Mouse (Mus musculus) forebrain, embryonic 15.5 days (tissue): ENCODE measurements around the gene Cdc14b. TPM values are rescaled to one million over a fixed set of nuclear protein-coding genes. Genes with fewer than 3 reads are reported as not detected.

ENCODE experiments used
- ATAC-seq: fragments of 200-750 bp; cut with Nextera tagmentation; replicated peaks from 2 replicates; pipeline ENCODE4 v1.8.0; 2017; ENCODE audit warnings: mild to moderate bottlenecking, moderate TSS enrichment, moderate library complexity
- H3K27ac ChIP-seq: fragments of 300-500 bp; sonication (generic); replicated peaks from 2 replicates; pipeline ENCODE4 v1.5.1; 2015; ENCODE audit warnings: mild to moderate bottlenecking, inconsistent platforms
- H3K27me3 ChIP-seq: fragments of 300-500 bp; sonication (generic); 2 replicates; pipeline ENCODE4 v1.6.1; 2015; ENCODE audit warnings: inconsistent platforms
- H3K36me3 ChIP-seq: fragments of 300-500 bp; sonication (generic); 2 replicates; pipeline ENCODE4 v1.6.1; 2015; ENCODE audit warnings: mild to moderate bottlenecking, inconsistent platforms
- H3K4me1 ChIP-seq: fragments of 300-500 bp; sonication (generic); 2 replicates; pipeline ENCODE4 v1.6.1; 2015; ENCODE audit warnings: inconsistent platforms
- H3K4me2 ChIP-seq: fragments of 300-500 bp; sonication (generic); replicated peaks from 2 replicates; pipeline ENCODE4 v1.6.1; 2015; ENCODE audit warnings: mild to moderate bottlenecking, inconsistent platforms
- H3K4me3 ChIP-seq: fragments of 300-500 bp; sonication (generic); 2 replicates; pipeline ENCODE4 v1.5.1; 2015; ENCODE audit warnings: mild to moderate bottlenecking, inconsistent platforms
- H3K9ac ChIP-seq: fragments of 300-500 bp; sonication (generic); replicated peaks from 2 replicates; pipeline ENCODE4 v1.6.1; 2015; ENCODE audit warnings: mild to moderate bottlenecking, inconsistent platforms
- H3K9me3 ChIP-seq: fragments of 300-500 bp; sonication (generic); 2 replicates; pipeline ENCODE4 v1.6.1; 2016; ENCODE audit warnings: inconsistent platforms
- WGBS: fragments of 180-500 bp; shearing (Covaris S2); methylation state at CpG from one replicate; pipeline ENCODE4 v1.1.7; 2015; ENCODE audit warnings: mixed read lengths; 5-methylcytosine and 5-hydroxymethylcytosine counted together
- polyA plus RNA-seq: library from polyadenylated mRNA; unstranded; fragments of >200 nt; fragmentation: Nextera tagmentation; extraction: Ambion mirVana; gene quantifications from 2 replicates; pipeline ENCODE4 v1.2.1, GENCODE M21; 2015

Gene Cdc14b
- polyA plus RNA-seq, 1 experiment from 2014 or later = 3.0 TPM

- no peak overlapping the region for H3K27ac ChIP-seq
- no peak for ATAC-seq
- H3K4me3 ChIP-seq = no peak overlapping the region
- H3K9me3 ChIP-seq = no peaks in the 10 kb centered on the region
- no peaks in the 10 kb centered on the region for H3K36me3 ChIP-seq
- peaks cover 5% of the 10 kb centered on the region; the same call in 1 of the 2 replicates for H3K4me1 ChIP-seq
- H3K9ac ChIP-seq = no peak overlapping the region
- 0 out of 2 replicates have a peak, but pooled peaks cover 8% of the 10 kb centered on the region for H3K27me3 ChIP-seq
- H3K4me2 ChIP-seq = no peak overlapping the region
Measured at GRCm38 (mm10) chr13:64156966-64157365, 118.1 kb downstream of the Cdc14b start.

GRCm38 (mm10) chr13:64155171-64155571 is 119.9 kb downstream of the Cdc14b start:
- H3K36me3 ChIP-seq = no peaks in the 10 kb centered on the region
- peaks cover 16% of the 10 kb centered on the region for H3K4me1 ChIP-seq
- H3K4me3 ChIP-seq = no peak overlapping the region
- H3K9ac ChIP-seq = no peak overlapping the region
- no peak overlapping the region for H3K27ac ChIP-seq
- ATAC-seq = no peak
- H3K9me3 ChIP-seq = no peaks in the 10 kb centered on the region
- H3K27me3 ChIP-seq = 0 out of 2 replicates have a peak, but pooled peaks cover 5% of the 10 kb centered on the region
- H3K4me2 ChIP-seq = no peak overlapping the region
- 13% methylated on average over 1 of the region's 1 CpGs for WGBS

GRCm38 (mm10) chr13:64154651-64155050 is 120.4 kb downstream of the Cdc14b start:
- Histone ChIP-seq H3K9me3 (no peaks in the 10 kb centered on the region), H3K27me3 (0 out of 2 replicates have a peak, but pooled peaks cover 4% of the 10 kb centered on the region), H3K4me3 (no peak overlapping the region), H3K4me2 (no peak overlapping the region), H3K4me1 (peaks cover 18% of the 10 kb centered on the region), H3K36me3 (no peaks in the 10 kb centered on the region), H3K27ac (no peak overlapping the region), H3K9ac (no peak overlapping the region)
- WGBS = 65% methylated on average over 2 of the region's 2 CpGs
- no peak for ATAC-seq

- peak; percentile 30 for ATAC-seq
- peak overlapping the region; percentile 60 for H3K9ac ChIP-seq
- H3K9me3 ChIP-seq = no peaks in the 10 kb centered on the region
- peak overlapping the region; percentile 80 for H3K4me2 ChIP-seq
- H3K36me3 ChIP-seq = no peaks in the 10 kb centered on the region
- H3K4me3 ChIP-seq = peak overlapping the region; percentile 58
- no peak overlapping the region for H3K27ac ChIP-seq
- H3K27me3 ChIP-seq = 0 out of 2 replicates have a peak, but pooled peaks cover 3% of the 10 kb centered on the region
- peaks cover 18% of the 10 kb centered on the region for H3K4me1 ChIP-seq
- WGBS = under 1% methylated on average over 18 of the region's 18 CpGs
Measured at GRCm38 (mm10) chr13:64153751-64154267, 121.3 kb downstream of the Cdc14b start.

GRCm38 (mm10) chr13:64153083-64153682 is 121.9 kb downstream of the Cdc14b start, which contains the start of gene Zfp367:
TSS of gene Zfp367 (minus strand) at chr13:64153202.
- WGBS = under 1% methylated on average over 54 of the region's 56 CpGs
- Histone ChIP-seq H3K9me3 (no peaks in the 10 kb centered on the region), H3K27ac (peak within 1 kb of the TSS; percentile 79), H3K4me3 (peak within 1 kb of the TSS; percentile 58), H3K9ac (peak within 1 kb of the TSS; percentile 60), H3K4me2 (peak within 1 kb of the TSS; percentile 80), H3K27me3 (no peaks in the 10 kb centered on the region), H3K36me3 (no peaks in the 10 kb centered on the region), H3K4me1 (peaks cover 18% of the 10 kb centered on the region)
- peak; percentile 99 for ATAC-seq

- Histone ChIP-seq H3K4me3 (peak overlapping the region; percentile 58), H3K4me1 (peaks cover 18% of the 10 kb centered on the region), H3K36me3 (no peaks in the 10 kb centered on the region), H3K9ac (peak overlapping the region; percentile 60), H3K27me3 (no peaks in the 10 kb centered on the region), H3K4me2 (peak overlapping the region; percentile 80), H3K9me3 (no peaks in the 10 kb centered on the region), H3K27ac (peak overlapping the region; percentile 79)
- peak; percentile 57 for ATAC-seq
- WGBS = under 1% methylated on average over 61 of the region's 61 CpGs
Measured at GRCm38 (mm10) chr13:64152671-64153082, 122.4 kb downstream of the Cdc14b start.

GRCm38 (mm10) chr13:64152241-64152669 is 122.8 kb downstream of the Cdc14b start:
- H3K4me3 ChIP-seq = peak overlapping the region; percentile 58
- under 1% methylated on average over 41 of the region's 42 CpGs for WGBS
- ATAC-seq = peak; percentile 20

GRCm38 (mm10) chr13:64150121-64150520 is 125.0 kb downstream of the Cdc14b start:
- ATAC-seq = no peak
- Histone ChIP-seq H3K9ac (no peak overlapping the region), H3K4me1 (peaks cover 18% of the 10 kb centered on the region), H3K4me3 (no peak overlapping the region), H3K27me3 (no peaks in the 10 kb centered on the region), H3K27ac (no peak overlapping the region), H3K9me3 (no peaks in the 10 kb centered on the region), H3K36me3 (no peaks in the 10 kb centered on the region), H3K4me2 (no peak overlapping the region)
- 67% methylated on average over 5 of the region's 5 CpGs for WGBS

More at GRCm38 (mm10) chr13:64152241-64152669, 122.8 kb downstream of the Cdc14b start:
- peak overlapping the region; percentile 80 for H3K4me2 ChIP-seq
- H3K9me3 ChIP-seq = no peaks in the 10 kb centered on the region
- H3K36me3 ChIP-seq = no peaks in the 10 kb centered on the region
- H3K27ac ChIP-seq = peak overlapping the region; percentile 79
- H3K9ac ChIP-seq = peak overlapping the region; percentile 60
- no peaks in the 10 kb centered on the region for H3K27me3 ChIP-seq
- peaks cover 18% of the 10 kb centered on the region for H3K4me1 ChIP-seq

Other genes with a start within 250 kb of the Cdc14b start
- not detected in 2 replicates for gene Hsd17b3, start 186.1 kb downstream of the Cdc14b start, polyA plus RNA-seq
- 0.37 and 1.2 TPM in 2 replicates for gene Slc35d2, start 145.9 kb downstream of the Cdc14b start, polyA plus RNA-seq
- 12.7 and 14.4 TPM in 2 replicates for gene Zfp367, start 122.1 kb downstream of the Cdc14b start, polyA plus RNA-seq
- 17.1 and 18.2 TPM in 2 replicates for gene Habp4, start 113.5 kb downstream of the Cdc14b start, polyA plus RNA-seq
- 10.2 and 10.3 TPM in 2 replicates for gene Aaed1, start 37.4 kb upstream of the Cdc14b start, polyA plus RNA-seq
- gene Ctsl, start 95.6 kb upstream of the Cdc14b start, polyA plus RNA-seq = 101 and 112 TPM in 2 replicates
- gene Cdk20, start 157.0 kb upstream of the Cdc14b start, polyA plus RNA-seq = 25.1 and 25.4 TPM in 2 replicates
- not detected in 2 replicates for gene Fam240b, start 222.5 kb upstream of the Cdc14b start, polyA plus RNA-seq